Mouse (Mus musculus): ENCODE results near the gene Pebp1.
"Not testable (repeated sequence)": the region's sequence is repeated elsewhere in the genome, so short reads cannot be mapped to it uniquely, and the experiment has no call there.

The Pebp1 gene

DNA sequence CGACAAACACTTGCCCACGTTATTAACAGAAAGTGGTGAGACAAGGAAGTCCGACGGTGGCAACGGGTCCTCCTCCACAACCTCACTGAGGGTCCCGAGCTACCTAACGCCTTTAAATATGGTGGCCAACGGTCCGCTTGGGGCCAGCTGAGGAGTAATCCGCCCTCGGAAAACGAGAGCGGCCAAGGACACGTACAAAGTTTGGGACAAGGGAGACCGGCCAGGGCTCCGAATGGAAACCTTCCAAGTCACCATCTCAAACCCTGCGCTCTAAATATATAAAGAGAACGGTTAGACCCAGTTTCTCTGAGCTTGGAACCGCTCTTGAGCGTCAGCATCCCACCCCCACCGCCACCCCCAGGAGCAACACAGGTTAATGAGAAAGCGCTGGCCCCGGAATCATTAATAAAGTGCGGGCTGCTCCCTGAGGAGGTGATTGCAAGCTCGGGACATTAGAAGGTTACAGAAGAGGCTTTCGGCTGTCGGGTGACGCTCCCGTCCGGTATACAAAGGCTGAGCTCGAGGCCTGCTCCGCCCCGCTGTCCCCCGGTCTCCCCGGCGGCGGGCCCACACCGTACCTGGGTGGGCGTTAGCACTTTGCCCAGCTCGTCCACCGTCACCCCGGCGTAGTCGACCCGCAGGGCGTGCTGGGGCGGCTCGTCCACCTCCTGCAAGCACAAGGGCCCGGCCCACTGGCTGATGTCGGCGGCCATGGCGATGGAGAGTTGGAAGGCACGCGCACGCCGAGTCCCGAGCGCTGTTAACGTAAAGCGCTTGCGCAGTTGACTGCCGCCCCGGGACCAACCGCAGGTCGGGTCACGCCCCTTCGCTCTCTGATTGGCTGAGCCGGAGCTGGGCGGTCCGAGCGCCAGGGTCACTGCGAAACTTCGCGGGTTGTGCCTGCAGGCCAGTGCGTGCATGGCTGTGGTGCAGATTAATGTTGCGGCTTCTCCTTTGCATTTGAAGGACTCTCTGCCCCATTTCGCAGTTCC, at the start of gene Pebp1:
Gene Pebp1, minus strand, starts transcription at position 795 of the 992 bp plus-strand sequence.
- DNase-seq (ENCODE audit: low read depth) = peak; percentile 98

DNA sequence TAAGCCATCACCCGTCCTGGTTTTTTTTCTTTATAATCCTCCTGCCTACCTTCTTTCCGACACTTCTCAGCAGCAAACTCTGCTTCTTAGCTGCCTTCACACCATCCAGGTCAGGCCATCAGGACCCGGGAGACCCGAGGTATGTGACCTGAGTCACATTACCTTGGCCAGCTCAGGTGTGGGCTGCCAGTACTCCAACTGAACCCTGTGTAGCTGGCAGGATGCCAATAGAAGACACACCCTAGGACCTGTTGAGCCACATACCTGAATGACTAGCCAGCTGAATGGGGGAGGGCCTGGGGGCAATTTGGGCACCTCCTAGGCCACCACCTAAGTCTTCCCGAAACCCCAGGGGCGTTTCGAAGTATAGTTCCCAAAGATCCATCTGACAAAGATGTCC, 43.0 kb upstream of the Pebp1 start:
- no peak for DNase-seq (ENCODE audit: low read depth)

DNA sequence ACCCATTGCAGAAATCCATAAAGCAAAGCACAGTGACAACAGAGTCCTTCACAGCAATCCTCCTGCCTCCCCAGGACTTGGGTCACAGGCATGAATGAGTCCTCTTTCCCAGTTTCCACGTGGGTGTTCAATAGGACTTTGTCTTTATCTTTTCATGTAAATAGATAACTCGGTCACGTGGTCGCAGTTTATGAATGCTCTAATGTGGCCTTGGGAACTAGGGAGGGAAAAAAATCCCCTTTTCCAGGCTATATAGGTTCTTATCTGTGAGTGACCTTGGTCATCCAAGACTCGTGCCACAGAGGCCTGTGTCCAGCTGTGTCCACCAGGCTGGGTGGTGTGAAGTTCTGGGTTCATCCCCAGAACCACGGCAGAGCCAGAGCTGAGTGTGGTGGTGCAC, 39.0 kb upstream of the Pebp1 start:
- no peak for DNase-seq (ENCODE audit: low read depth)

DNA sequence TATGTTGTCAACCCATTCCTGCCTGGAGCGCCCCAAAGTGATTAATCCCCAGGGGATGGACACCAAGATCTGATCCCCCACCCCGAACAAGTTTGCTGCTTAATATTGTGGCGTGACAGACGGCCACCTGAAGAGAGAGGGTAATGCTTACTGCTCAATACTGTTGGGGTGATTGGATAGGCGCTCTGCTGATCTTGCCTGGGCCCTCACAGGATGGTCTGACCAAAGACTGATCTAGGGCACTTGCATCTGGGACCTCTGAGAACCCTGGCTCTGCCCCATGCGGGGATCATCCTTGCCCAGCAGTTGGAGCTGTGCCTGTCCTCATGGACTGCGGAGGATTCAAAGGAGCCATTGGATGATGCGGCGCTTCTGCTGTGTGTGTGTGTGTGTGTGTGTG, 36.3 kb upstream of the Pebp1 start:
- DNase-seq (ENCODE audit: low read depth) = no peak

DNA sequence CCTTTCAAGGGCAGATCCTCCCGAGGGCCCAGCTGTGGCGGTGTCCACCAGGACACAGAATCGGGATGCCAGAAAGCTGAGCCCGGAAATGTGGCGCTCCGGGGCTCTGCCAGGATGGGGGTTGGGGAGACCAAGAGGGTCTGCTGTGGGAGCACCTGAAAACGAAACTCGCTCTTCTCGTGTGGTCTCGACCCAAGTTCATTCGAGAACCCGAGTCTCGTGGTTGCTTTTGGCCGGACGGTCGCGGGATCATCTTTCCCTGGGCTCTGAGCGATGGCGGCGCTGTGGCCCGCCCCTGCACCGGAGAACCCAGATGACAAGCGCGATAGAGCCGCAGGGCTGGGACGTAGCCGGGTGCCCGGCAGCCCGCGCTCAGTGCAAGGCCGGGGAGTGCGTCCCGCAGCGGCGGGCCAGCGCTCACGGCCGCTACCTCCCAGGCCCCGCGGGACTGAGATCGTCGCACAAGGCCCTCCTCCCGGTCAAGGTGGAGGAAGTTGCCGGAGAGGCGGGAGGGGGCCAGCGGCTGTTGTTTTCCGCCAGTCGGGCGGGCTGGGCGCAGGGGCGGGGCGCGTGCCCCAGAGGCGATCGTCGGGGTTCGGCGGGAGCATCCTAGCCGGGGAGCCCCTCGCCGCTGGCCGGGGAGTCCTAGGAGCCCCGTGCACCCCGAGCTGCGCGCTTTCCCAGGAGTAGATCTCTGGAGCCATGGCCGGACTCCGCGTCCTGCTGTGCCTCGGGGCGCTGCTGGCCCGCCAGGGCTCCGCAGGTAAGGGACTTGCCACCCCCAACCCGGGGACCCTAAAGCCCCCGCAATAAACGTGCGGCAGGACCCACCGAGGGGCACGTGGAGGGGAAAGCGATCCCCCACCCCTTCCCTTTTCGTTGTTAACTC, 31.6 kb upstream of the Pebp1 start, which contains the start of gene Vsig10:
Gene Vsig10, plus strand, starts transcription at position 343 of the 889 bp plus-strand sequence.
- DNase-seq (ENCODE audit: low read depth) = peak; percentile 74

DNA sequence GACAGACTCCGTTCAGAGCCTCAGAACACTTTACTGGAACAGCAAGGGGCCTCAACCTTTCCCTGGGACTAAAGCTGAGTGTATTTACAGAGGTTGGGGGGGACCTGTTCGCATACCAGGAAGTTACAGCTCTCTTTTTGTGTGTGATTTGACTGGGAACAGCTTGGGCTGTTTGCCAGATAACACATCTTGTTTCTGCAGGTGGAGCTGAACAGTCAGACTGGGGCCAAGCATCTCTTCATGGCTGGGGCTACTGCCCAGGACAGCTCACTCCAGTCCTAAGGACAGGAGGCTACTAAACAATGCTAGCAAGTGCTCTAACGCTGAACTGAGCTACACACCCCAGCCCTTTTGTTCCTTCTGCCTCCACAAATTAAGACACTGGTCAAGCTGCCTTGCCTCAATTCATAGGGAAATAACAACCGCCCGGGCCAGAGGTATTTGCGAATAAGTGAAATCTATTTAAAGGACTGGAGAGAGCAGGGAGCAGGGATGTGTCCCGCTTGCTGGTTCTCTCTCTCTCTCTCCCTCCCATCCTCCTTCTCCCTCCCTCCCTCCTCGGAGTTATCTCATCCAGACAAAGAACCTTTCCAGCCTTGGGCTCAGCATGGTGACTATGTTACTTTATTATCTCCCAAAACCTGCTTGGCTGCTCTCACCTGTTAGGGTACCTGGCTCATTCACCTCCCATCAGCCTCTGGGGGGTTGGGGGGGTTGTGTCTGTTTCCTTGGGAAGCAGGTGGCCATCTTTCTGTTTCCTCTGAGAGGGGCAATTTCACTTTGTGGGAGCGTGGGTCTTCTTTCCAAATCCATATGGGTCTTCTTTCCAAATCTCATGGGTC, 27.4 kb upstream of the Pebp1 start:
- DNase-seq (ENCODE audit: low read depth) = peak; percentile 29

- peak; percentile 45 for DNase-seq (ENCODE audit: low read depth)
Observed at GRCm38 (mm10) chr5:117313909-117314308, 26.5 kb upstream of the Pebp1 start.

GRCm38 (mm10) chr5:117313420-117313819, 26.0 kb upstream of the Pebp1 start:
- peak; percentile 78 for DNase-seq (ENCODE audit: low read depth)

GRCm38 (mm10) chr5:117307699-117308098, 20.3 kb upstream of the Pebp1 start:
- peak; percentile 80 for DNase-seq (ENCODE audit: low read depth)

DNA sequence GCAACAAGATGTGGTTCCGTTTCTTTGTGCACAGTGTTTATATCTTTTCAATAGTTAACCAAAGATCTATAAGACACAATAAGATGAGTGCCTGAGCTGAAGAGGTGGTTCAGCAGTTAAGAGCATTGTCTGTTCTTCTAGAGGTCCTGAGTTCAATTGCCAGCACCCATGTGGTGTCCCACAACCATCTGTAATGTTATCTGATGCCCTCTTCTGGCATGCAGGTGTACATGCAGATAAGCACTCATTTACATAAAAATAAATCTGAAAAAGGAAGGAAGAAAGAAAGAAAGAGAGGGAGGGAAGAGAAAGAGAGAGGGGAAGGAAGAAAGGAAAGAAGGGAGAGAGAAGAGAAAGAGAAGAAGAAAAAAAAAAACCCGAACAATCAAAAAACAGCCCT, 19.4 kb upstream of the Pebp1 start:
- no peak for DNase-seq (ENCODE audit: low read depth)

DNA sequence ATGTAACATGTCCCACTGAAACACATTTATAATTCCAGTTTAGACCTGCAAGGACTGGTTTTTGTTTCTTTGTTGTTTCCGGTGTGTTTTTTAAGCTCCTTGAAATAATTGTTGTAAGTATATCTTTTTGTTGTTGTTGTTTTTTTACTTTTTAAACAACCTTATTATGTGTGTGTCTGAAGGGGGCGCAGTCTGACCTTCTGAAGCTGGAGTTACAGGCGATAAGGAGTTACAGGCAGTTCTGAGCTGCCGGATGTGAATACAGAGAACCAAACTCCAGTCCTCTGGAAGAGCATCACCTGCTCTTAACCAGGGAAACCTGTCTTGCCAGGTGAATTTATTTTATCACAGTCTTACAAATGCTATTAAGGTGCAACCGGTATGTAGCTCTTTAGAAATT, 18.3 kb upstream of the Pebp1 start:
- no peak for DNase-seq (ENCODE audit: low read depth)

DNA sequence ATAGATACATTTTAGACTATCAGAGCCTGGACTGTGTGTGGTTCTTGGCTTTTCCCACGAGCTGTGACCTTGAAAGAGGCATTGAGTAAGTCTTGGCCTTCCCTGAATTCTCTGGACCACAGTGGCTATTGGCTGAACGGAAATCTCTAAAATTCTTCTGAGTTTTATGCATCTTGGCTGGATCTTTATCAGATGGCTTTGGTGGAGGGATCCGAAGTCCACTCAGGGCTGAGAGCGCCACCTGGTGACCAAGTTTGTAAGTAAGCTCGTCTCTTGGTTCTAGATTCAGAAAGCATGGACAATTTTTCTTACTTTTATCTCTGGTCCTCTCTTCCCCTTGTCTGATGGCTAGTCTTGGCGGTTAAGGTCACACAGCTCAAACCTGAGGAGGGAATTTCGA, 17.5 kb upstream of the Pebp1 start:
- DNase-seq (ENCODE audit: low read depth) = peak; percentile 95

GRCm38 (mm10) chr5:117303691-117304579, 16.5 kb upstream of the Pebp1 start:
- DNase-seq (ENCODE audit: low read depth) = no peak

- no peak for DNase-seq (ENCODE audit: low read depth)
Observed at GRCm38 (mm10) chr5:117302899-117303298, 15.5 kb upstream of the Pebp1 start.

GRCm38 (mm10) chr5:117295011-117295410, 7.6 kb upstream of the Pebp1 start:
- DNase-seq (ENCODE audit: low read depth) = no peak

DNA sequence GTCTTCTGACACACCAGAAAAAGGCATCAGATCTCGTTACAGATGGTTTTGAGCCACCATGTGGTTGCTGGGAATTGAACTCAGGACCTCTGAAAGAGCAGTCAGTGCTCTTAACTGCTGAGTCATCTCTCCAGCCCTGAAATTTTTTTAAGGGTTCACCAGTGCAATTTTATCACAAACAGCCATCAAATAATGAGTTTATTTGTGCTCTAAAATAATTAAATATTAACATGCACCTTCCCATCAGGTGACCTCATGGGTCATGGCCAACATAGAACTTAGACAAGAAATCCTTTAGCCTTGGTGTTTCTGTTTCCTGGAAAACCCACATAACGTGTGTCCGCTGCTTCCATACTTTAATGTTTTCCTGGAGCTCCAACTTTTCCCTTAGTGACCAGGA, 6.4 kb upstream of the Pebp1 start:
- DNase-seq (ENCODE audit: low read depth) = not testable (repeated sequence)

DNA sequence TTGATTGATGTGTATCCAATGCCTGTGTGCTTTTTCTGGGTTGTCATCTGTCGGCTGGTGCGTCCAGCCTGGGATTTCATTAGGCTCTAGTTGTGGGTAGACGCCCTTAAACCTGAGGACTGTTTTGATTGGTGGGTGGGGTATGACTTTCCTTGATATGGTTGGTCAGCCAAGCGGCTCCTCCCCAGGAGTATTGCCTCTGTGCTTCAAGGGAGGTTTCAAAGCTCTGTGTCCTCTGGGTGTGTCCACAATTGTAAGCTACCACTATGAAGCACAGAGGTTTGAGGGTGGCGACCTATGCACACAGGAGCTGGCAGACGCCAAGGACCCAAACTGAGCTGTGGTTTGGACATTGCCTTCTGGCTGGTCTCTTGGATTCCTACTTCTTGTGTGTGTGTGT, 5.1 kb upstream of the Pebp1 start:
- no peak for DNase-seq (ENCODE audit: low read depth)

- DNase-seq (ENCODE audit: low read depth) = no peak
Observed at GRCm38 (mm10) chr5:117291312-117291711, 3.9 kb upstream of the Pebp1 start.

DNA sequence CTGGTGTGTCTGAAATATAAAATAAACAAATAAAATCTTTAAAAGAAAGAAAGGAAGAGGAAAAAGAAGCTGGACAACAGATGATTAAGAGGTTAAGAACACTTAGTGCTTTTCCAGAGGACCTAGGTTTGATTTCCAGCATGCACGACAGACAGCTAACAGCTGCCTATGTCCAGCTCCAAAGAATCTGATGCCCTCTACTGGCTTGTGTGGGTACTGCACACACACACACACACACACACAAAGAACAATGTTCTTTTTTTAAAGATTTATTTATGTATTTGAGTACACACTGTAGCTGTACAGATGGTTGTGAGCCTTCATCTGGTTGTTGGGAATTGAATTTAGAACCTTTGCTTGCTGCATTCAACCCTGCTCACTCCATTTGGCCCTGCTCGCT, 2.7 kb upstream of the Pebp1 start:
- DNase-seq (ENCODE audit: low read depth) = no peak

DNA sequence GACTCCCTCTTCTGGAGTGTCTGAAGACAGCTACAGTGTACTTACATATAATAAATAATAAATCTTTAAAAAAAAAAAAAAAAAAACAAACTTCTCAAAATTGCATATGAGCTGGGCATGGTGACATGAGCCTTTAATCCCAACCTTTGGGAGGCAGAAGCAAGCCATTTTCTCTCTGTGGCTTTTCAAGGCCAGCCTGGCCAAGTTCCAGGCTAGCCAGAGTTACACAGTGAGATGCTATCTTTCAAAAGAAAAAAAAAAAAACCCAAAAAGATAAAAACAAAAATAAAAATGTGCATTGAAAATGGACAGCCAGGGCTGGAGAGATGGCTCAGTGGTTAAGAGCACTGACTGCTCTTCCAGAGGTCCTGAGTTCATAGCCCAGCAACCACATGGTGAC, 2.2 kb upstream of the Pebp1 start:
- DNase-seq (ENCODE audit: low read depth) = no peak

- peak; percentile 59 for DNase-seq (ENCODE audit: low read depth)
Observed at GRCm38 (mm10) chr5:117286286-117286685, 1.1 kb downstream of the Pebp1 start.
